Mouse (Mus musculus) lung, adult 2 months (tissue): Measurements from ENCODE around the gene Gpx3. TPM values are rescaled to one million over a fixed set of nuclear protein-coding genes. Genes with fewer than 3 reads are reported as not detected.

Experiments
- DNase-seq: peaks from one replicate; pipeline ENCODE4 v3.0.0; 2022
- H3K4me1 ChIP-seq: fragments of 200-500 bp; 2 replicates; pipeline ENCODE4 v1.6.1; 2011; ENCODE audit warnings: low read length; ENCODE audit not compliant: control insufficient read depth, insufficient read depth
- H3K4me3 ChIP-seq: fragments of 200-500 bp; replicated peaks from 2 replicates; pipeline ENCODE3; 2011; ENCODE audit warnings: low read depth, mild to moderate bottlenecking, control low read depth, low read length; ENCODE audit errors: extremely low read depth
- CTCF ChIP-seq: fragments of 200-500 bp; IDR thresholded peaks from 2 replicates; pipeline ENCODE4 v1.5.1; 2011; ENCODE audit warnings: mild to moderate bottlenecking, low read length, control low read depth; ENCODE audit not compliant: insufficient read depth
- POLR2A ChIP-seq: fragments of 200-500 bp; IDR thresholded peaks from 2 replicates; pipeline ENCODE4 v1.6.1; 2011; ENCODE audit warnings: low read depth, mild to moderate bottlenecking, control low read depth, low read length, borderline replicate concordance; ENCODE audit errors: extremely low read depth
- WGBS: fragments of 180-500 bp; shearing (Covaris S2); methylation state at CpG from one replicate; pipeline ENCODE4 v1.1.7; 2018; 5-methylcytosine and 5-hydroxymethylcytosine counted together
- polyA plus RNA-seq: library from polyadenylated mRNA; depleted of rRNA; stranded (reverse); fragments of >200 nt; gene quantifications from 2 replicates; pipeline ENCODE4 v1.2.3, GENCODE M21; 2012

Gpx3 gene
- polyA plus RNA-seq, 1 experiment = 693 TPM

GRCm38 (mm10) chr11:54921798-54922197, 19.5 kb downstream of the Gpx3 start:
- H3K4me3 ChIP-seq = no peak overlapping the region
- DNase-seq = no peak

GRCm38 (mm10) chr11:54922488-54922887, 20.2 kb downstream of the Gpx3 start:
- 88% methylated on average over 3 of the region's 3 CpGs for WGBS
- Histone ChIP-seq H3K4me1 (no peaks in the 10 kb centered on the region), H3K4me3 (no peak overlapping the region)
- no peak for DNase-seq
- TF ChIP-seq POLR2A (no peak), CTCF (no peak)

More at GRCm38 (mm10) chr11:54921798-54922197, 19.5 kb downstream of the Gpx3 start:
- H3K4me1 ChIP-seq = no peaks in the 10 kb centered on the region
- 57% methylated on average over 7 of the region's 7 CpGs for WGBS
- TF ChIP-seq POLR2A (no peak), CTCF (no peak)

- DNase-seq = no peak
- H3K4me3 ChIP-seq = no peak overlapping the region
- H3K4me1 ChIP-seq = 0 out of 2 replicates have a peak, but pooled peaks cover 1% of the 10 kb centered on the region
- no peak for TF ChIP-seq CTCF
- TF ChIP-seq POLR2A = no peak
- 89% methylated on average over 14 of the region's 14 CpGs for WGBS
These were observed 21.9 kb downstream of the Gpx3 start for GRCm38 (mm10) chr11:54924145-54924544.

- DNase-seq = peak; percentile 58
- peak; percentile 79 for TF ChIP-seq CTCF
- no peak for TF ChIP-seq POLR2A
- WGBS = 71% methylated on average over 14 of the region's 14 CpGs
- Histone ChIP-seq H3K4me3 (no peak overlapping the region), H3K4me1 (0 out of 2 replicates have a peak, but pooled peaks cover 2% of the 10 kb centered on the region)
These were observed 25.3 kb downstream of the Gpx3 start for GRCm38 (mm10) chr11:54927346-54928140.

- 0 out of 2 replicates have a peak, but pooled peaks cover 2% of the 10 kb centered on the region for H3K4me1 ChIP-seq
- TF ChIP-seq POLR2A (no peak), CTCF (no peak)
- 87% methylated on average over 3 of the region's 3 CpGs for WGBS
- no peak for DNase-seq
- H3K4me3 ChIP-seq = no peak overlapping the region
These were observed 26.0 kb downstream of the Gpx3 start for GRCm38 (mm10) chr11:54928219-54928618.

GRCm38 (mm10) chr11:54928886-54929285, 26.6 kb downstream of the Gpx3 start:
- no peak for DNase-seq
- no peak overlapping the region for H3K4me3 ChIP-seq
- 72% methylated on average over 7 of the region's 7 CpGs for WGBS
- TF ChIP-seq POLR2A = no peak
- TF ChIP-seq CTCF = no peak
- 0 out of 2 replicates have a peak, but pooled peaks cover 2% of the 10 kb centered on the region for H3K4me1 ChIP-seq

- TF ChIP-seq CTCF (no peak), POLR2A (no peak)
- no peak overlapping the region for H3K4me3 ChIP-seq
- H3K4me1 ChIP-seq = 0 out of 2 replicates have a peak, but pooled peaks cover 2% of the 10 kb centered on the region
- DNase-seq = no peak
- 72% methylated on average over 6 of the region's 6 CpGs for WGBS
These were observed 27.0 kb downstream of the Gpx3 start for GRCm38 (mm10) chr11:54929290-54929689.

- 75% methylated on average over 8 of the region's 8 CpGs for WGBS
- no peak for DNase-seq
- no peak for TF ChIP-seq POLR2A
- no peak for TF ChIP-seq CTCF
- peak overlapping the region; percentile 27 for H3K4me3 ChIP-seq
- 0 out of 2 replicates have a peak, but pooled peaks cover 2% of the 10 kb centered on the region for H3K4me1 ChIP-seq
These were observed 27.5 kb downstream of the Gpx3 start for GRCm38 (mm10) chr11:54929744-54930143.

- WGBS = 60% methylated on average over 7 of the region's 7 CpGs
- TF ChIP-seq CTCF (peak; percentile 80), POLR2A (no peak)
- H3K4me1 ChIP-seq = 0 out of 2 replicates have a peak, but pooled peaks cover 2% of the 10 kb centered on the region
- DNase-seq = peak; percentile 48
- H3K4me3 ChIP-seq = no peak overlapping the region
These were observed 28.2 kb downstream of the Gpx3 start for GRCm38 (mm10) chr11:54930318-54930979.
